Mouse (Mus musculus) c-Kit-negative CD71-positive TER-119-positive erythroid progenitor cells, embryonic 14.5 days (primary cell): ENCODE data around the gene 1700001C19Rik.

Experiments
- DNase-seq: peaks from one replicate; pipeline ENCODE4 v3.0.0-alpha.2; 2013; ENCODE audit warnings: low read depth, low spot score

1700001C19Rik gene

DNA sequence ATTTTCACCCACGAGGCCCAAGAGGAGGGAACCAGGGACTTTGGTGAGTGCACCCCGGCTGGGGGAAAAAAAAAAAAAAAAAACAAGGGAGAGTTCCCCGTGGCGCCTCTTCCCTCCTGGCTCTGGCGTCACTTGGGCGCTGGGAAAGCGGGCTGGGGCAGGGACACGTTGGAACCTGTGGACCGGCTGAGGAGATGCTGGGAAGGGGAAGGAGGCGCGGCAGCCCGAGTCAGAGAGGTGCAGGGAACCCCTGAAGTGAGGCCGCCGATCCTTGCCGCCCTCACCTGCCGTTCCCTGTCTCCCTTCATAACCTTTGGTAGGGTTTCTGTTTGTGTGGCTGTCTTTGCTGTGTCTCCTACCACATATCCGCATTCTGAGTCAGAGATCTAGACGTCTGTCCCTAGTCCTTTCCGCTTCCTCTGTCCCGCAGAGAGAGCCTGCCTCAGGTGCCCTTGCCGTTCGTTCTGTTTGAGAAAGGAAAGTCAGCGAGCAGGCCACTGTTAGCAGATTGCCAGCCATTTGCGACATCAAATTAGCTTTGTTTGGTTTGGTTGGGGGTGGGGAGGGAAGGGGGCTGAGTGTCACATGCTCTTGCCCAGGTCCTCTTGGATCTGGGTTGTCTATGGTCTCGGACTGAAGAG is at the start of gene 1700001C19Rik:
1700001C19Rik (minus strand) TSS at position 470 of the 641 bp plus-strand sequence.
- DNase-seq = no peak

DNA sequence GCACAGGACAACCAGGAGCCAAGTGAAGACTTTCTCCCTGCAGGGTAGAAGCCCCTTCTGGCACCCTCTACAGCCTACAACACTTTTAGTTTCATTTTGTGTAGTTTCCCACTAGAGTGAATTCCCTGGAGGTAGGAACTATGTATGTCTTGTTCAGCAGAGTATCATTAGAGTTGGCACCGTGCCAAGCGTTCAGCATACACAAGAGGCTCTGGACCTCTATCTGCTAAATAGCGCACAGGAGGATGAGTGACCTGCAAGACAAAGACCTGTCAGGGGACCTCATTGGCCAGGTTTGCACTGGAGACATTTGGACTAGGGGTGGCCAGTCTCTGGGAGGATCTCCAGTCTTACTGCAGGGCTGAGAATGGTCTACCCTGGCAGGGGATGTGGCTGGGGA is 48.6 kb upstream of the 1700001C19Rik start:
- no peak for DNase-seq

DNA sequence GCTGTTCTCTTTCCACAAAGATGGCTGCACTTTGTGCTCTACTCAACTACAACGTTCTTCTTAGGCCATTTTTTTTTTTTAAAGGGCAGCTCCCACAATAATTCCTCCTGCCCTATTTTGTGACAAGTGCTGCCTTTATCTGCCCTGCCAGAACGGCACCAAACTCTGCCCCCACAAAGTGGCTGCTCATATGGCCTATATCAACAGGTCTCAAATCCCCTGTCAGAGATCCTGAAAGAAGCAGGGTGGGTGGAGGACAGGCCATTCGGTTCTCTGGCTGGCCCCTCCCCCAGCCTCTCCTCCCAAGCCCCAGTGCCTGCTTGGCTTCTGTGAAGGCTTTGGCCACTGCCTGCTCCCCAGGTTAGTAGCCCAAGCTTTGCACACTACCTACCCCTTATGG is 47.8 kb upstream of the 1700001C19Rik start:
- no peak for DNase-seq

DNA sequence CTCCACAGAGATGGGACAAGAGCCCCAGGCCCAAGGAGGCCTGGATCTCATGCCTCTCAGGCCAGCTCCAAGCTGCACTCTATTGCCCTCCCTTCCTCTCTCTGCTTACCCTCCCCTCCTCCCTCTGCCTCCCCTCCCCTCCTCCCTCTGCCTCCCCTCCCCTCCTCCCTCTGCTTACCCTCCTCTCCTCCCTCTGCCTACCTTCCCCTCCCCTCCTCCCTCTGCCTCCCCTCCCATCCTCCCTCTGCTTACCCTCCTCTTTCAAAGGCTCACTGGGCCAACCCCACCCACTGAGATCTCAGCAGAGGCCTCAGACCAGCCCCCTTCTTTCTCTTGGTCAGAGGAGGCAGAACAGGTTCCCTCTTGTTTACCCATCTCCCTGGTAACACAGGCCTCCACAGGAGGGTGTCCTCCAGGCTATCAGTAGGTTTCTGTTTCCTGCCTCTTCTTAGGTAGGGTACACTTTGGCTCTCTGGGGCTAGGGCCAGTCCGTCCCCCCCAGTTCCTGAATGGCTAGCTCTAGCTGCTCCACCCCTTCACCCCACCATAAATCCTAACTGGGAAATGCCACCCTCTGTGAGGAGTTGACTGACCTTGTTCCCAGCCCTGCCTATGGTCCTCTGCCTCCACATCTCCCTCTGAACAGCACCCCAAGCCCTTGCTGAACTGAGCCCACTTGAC is 47.2 kb upstream of the 1700001C19Rik start:
- DNase-seq = no peak

DNA sequence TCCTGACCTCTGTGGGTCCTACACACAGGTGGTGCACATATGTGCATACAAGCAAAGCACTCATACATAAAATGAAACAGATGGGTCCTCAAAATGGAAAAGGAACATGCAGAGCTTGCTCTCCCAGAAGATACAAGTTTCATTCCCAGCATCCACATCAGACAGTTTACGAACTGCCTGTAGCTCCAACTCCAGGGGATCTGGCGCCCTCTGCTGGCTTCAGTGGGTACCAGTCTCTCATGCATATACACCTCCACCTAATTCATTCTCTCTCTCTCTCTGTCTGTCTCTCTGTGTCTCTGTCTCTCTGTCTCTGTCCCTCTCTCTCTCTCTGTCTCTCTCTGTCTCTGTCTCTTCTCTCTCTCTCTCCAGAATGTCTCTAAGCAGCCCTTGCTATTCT is 45.2 kb upstream of the 1700001C19Rik start:
- DNase-seq = peak; percentile 56

DNA sequence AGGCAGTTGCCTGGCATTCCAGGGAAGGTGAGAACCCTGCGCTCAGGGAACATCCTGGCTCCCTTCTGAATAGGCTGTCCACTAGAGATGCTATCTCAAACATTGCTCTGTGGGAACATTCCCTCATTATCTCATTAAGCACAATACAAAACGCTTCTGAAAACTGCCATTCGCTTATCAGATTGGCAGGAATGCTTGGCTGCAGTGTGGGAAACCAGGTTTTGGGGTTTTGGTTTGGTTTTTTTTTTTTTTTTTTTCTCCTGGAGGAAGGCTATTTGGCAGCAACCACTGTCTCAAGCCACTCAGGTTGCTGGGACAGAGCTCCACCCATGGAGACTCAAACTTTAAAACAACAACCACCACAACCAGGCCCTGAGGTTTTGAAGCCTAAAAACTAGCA is 42.7 kb upstream of the 1700001C19Rik start:
- no peak for DNase-seq

DNA sequence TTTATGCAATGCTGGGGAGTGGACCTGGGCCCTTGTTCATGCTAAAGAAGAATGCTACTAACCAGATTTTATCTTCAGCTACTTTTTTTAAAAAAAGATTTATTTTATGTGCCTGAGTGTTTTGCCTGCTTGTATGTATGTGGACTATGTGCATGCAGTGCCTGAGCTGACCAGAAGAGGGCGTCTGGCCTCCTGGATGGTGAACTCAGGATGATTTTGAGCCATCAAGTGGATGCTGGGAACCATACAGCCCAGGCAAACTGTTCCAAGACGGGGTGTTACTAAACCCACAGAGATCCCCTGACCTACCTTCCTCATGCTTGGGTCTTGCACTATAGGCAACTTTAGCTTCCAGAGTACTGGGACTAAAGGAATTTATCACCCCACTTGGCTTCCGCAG is 38.5 kb upstream of the 1700001C19Rik start:
- DNase-seq = peak; percentile 35

DNA sequence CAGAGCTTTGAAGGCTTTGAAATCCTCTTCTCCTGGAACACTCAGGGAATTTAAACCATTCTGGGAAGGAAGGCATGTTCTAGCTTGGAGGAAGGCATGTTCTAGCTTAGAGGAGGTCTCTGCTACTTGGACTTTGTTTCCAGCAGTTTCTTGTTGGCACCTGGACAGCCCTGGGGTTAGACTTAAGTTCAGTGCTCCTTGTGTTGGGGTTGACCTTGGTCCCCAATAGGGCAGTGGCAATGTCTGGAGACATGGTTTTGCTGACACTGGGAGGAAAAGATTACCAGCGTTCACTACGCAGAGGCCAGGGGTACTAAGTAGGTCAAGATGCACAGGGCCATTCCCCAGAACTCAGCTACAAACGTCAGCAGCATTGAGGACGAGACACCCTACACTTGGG is 38.0 kb upstream of the 1700001C19Rik start:
- no peak for DNase-seq

DNA sequence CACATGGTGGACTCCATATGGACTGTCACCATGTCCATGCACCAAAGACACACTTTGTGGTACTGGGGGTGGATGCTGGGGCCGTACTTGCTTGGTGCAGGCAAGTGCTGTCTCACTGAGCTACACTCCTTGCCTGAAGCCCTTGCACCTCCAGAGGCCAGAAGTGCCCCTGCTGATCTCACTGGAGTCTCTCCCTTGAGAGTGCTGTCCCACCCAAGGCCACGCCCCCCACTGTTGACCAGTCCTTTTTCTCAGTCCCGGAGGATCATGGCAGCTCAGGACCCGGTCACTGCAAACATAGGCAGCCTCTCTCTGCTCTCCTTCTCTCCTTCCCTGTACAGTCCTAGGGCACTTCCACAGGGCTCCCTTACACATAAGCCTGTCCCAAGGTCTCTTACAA is 37.1 kb upstream of the 1700001C19Rik start:
- no peak for DNase-seq

DNA sequence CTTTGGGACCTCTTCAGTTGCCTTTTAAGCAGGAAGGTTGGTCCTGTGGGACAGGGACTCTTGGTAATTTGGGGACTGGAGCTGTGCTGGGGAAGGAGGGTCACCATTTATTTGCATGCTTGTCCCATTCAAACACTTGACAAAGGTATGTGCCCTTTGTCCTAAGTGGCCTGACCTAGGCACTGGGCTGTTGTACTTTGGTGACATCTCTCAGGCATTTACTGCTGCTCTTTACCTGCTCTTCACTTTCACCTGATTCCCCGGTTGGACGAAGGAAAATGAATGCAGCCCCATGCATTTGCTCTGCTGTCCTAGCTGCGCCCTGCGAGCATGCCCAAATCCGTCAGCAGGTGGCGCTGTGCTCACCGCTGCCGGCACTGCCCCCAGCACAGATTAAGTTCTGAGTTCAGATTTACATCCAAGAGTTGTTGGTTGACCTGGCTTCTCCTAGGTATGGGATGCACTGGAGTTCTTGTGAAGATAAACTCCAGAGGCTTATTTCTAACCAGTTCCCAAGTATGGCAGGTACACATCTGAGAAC is 36.3 kb upstream of the 1700001C19Rik start:
- peak; percentile 40 for DNase-seq

DNA sequence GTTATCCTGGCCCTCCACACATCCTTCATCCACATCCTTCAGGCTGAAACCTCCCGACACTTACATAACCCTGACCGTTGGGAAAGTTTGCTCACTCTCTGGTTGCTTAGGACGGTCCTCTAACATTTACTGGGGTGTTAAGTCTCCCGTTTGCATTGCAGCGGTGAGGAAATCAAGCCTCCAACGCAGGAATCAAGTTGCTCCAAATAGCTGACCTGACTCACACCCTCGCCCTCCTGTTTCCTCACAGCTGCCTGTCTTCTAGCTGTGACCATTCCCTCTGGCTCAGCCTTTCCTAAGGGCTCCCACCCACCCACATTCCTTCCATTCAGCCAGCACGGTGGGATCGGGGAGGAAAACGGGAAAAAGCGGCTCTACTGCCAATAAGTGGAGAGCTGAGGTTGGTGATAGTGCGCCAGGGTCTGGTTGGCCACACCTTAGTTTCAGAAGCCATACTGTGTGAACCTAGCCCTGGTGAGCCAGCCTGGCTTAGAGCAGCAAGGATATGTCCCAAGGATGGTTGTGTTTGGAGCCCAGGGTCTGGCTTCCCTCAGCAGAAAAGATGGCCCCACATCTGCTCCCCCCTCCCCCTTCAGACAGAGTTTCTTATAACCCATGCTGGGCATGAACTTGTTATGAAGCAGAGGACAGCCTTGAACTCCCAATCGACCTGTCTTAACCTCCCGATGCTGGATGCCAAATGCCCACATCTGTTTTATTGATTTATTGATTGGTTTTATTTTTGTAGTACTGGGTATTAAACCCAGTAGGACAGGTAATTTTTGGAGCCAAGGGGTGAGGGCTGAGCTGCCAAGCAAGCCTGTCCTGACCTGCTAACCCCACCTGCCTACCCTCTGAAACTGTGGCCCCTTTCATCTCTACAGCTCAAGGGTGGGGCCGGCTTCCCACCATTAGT is 35.5 kb upstream of the 1700001C19Rik start:
- DNase-seq = no peak

DNA sequence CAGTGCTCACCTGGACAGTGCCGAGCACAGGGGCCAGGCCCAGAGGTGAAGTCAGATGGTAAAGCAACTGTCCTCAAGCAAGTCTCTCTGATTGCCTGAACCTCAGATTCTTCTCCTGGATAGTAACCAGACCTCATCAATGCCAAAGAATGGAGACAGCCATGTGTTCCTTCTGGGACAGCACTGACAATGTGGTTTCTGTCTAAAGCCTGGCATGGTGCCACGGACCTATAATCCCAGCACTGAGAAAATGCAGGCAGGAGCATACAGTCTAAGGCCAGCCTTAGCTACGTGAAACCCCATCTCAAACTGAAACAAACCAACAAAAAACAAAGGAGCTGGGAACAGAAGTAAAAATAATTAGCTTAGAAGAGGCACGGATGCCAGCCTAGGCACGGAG is 33.5 kb upstream of the 1700001C19Rik start:
- no peak for DNase-seq

DNA sequence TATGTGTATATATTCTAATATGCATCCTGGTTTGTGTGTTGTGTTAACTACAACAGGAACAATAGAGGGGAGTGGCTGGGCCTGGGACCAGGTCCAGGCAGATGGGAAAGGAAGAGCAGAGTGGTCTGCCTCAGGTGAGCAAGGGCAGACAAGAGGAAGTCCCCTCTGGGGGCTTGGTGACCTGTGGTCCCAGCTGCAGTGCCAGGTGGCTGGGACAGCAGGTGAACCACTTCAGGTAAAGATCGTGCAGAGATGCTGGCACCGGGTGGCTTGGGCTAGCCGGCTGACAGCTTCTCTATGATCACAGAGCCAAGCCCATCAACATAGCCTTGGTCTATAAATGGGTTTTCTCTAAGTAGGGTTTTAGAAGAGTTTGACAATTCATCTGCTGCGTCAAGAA is 32.9 kb upstream of the 1700001C19Rik start:
- no peak for DNase-seq

DNA sequence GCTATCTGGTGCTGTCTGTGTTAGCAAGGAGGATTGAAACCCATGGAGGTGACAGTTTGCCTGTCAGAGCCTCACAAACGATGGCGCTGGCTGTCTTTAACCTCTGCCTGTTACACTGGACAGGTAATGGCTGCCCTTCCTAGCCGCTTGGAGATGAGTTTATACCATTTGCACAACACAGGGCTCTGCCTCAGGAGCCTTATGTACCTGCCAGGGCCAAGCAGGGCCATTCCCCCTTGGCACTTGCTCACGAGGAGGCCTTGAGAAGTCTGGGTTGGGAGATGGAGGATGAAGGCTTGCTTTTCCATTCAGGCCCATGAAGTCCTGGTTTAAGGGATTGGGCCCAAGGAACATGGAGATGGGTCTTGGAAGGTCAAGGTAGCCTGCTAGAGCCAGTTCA is 32.5 kb upstream of the 1700001C19Rik start:
- DNase-seq = no peak

DNA sequence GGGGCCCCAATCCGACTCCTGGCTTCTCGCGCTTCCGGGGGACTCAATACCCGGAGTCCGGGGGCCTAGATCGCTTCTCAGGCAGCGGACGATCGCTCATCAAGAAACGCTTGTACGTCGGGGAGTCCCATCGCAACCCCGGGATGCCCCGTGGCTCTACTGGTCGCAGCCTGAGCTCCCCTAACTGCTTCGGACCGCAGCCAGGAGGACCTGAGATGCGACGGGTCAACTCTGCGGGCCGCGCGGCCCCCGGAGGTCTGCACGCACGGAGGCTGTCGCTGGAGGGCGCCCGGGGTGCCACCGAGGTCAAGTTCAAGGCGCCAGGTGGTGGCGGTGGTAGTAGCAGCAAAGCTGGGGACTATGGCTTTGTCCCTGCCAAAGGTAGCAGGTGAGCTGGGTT is 31.3 kb upstream of the 1700001C19Rik start:
- no peak for DNase-seq

DNA sequence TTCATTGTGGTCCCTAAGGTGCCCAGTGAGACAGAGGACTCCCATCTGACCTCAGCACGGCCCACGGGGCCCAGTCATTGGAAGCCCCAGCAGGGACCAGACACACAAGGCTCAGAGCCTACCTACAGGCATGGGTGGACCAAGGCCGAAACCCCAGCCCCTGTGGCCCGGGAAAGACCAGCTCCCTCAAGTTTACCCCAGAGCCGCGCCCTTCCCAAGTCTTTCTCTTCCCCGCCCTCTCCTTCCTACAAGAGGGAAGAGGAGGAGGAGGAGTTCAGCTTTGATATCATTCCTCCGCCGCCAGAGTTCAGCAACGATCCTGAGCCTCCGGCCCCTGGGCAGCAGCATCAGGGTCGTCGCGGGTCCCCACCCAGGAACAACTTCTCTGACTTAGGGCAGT is 30.9 kb upstream of the 1700001C19Rik start:
- DNase-seq = no peak

DNA sequence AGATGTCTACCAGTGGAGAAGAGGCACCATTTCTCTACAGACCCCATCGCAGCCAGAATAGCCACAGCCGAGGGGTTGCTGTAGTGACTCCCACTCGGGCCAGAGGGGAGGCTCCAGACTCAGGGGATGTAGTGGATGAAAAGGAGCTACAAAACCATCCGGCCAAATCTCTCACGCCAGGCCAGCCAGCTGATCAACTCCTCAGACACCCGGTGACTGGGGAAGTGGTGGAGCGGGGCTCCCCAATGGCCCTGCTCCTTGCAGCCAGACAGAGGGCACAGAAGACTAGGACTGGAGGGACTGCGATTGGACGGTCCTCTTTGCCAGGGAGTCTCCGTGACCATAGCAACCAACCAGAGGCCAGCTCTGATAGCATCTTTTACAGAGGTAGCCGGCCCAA is 30.5 kb upstream of the 1700001C19Rik start:
- no peak for DNase-seq

DNA sequence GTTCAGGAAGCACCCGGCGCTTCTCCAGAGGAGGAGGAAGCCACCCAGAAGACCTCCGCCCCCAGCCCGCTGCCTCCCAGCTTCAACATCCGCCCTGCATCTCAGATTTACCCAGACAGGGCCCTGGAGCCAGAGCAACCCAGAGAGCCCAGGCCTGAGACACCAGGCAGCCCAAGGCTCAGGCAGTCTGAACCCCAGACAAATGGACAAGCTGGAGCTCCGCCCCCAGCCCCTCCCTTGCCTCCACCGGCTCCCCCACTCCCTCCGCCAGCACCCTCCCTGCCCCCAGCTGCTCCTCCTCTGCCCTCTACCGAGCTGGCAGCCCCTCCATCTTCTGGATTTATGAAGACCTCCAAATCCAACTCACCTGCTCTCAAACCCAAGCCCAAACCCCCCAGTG is 29.1 kb upstream of the 1700001C19Rik start:
- no peak for DNase-seq

DNA sequence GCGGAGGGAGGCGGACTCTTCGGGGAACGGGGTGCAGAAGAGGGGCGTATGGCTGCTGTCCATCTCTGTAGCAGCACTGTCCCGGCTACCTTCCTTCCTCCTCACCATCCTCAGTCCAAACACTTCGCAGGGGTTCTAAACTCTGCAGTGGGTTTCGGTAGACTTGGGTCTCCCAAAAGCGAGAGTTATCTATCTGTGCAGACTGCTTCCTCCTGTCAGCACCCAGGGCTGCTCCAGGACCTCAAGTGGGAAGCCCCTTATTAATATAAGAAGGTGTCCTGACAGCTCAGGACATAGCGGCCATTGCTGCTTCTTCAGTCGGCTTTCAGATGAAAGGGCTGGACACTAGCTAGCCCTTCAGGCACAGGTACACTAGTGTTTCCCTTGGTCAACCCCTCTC is 27.8 kb upstream of the 1700001C19Rik start:
- DNase-seq = no peak

DNA sequence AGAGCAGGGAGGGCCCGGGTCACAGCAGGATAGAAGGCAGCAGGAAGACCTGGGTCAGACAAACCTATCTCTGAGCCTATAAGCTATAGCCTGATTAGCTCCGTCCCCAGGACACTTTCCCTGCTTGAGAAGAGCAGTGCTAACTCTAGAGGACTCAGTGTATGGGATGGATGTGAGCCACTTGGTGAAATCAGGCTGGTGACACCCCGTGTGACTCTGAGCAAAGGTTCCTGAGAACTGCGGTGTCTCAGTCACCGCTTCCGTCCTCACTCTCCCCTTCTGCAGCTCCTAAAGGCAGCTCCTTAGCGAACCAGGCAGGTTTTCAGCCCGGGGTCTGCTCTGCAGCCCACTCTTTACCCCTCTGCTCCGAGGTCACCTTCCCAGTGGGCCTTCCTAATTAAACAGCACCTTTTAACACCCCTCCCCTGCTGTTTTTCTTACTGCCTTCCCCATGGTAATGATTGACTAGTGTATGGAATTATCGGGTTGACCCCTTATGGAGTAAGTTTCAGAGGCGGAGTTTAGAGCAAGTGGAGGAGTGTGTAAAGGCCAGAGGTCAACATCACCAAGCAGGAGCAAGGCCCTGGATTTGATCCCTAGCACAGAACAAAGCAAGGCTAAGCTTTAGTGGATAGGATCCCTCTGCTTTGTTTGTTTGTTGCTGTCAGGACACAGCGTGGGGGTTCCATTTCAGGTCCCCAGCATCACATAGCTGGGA is 27.2 kb upstream of the 1700001C19Rik start:
- DNase-seq = no peak

DNA sequence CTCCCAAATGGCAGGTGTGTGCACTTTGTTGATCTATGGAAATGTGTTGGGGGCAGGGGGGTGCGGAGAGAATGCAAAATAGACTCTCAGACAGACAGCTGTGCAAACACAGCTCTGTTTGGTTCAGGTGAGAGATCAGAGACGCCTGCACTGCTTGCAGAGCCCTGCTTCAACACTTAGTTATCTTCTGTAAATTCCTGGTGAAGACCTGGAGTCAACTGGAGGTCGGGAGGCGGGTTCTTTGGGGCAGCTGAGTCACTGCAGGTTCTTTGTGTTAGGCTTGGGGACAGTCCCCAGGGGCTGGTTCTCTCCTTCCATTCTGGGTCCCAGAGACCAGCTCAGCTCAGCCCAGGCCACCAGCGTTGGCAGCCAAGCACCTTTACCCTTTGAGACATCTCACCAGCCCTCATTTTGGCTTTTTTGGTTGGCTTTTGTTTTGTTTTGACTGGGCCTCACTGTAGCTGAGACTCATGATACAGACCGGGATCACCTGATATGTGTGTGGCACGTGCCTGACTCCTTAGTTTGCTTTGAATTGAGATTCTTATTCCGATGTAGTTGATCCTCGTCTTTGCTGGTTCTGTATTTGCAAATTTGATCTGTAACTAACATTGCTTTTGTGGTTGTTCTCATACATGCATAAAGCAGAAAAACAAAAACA is 25.7 kb upstream of the 1700001C19Rik start:
- no peak for DNase-seq
